Mouse (Mus musculus): ENCODE data around the gene Lrrfip1. TPM values are rescaled to one million over a fixed set of nuclear protein-coding genes. Genes with fewer than 3 reads are reported as not detected.

The Lrrfip1 gene
- total RNA-seq, 2 experiments from 2014 or later, result 68.3 to 69.9 TPM

- no peak for DNase-seq (ENCODE audit: low spot score in 2 of 2)
Measured at GRCm38 (mm10) chr1:90997641-90998040, 896 bp upstream of the Lrrfip1 start.

DNA sequence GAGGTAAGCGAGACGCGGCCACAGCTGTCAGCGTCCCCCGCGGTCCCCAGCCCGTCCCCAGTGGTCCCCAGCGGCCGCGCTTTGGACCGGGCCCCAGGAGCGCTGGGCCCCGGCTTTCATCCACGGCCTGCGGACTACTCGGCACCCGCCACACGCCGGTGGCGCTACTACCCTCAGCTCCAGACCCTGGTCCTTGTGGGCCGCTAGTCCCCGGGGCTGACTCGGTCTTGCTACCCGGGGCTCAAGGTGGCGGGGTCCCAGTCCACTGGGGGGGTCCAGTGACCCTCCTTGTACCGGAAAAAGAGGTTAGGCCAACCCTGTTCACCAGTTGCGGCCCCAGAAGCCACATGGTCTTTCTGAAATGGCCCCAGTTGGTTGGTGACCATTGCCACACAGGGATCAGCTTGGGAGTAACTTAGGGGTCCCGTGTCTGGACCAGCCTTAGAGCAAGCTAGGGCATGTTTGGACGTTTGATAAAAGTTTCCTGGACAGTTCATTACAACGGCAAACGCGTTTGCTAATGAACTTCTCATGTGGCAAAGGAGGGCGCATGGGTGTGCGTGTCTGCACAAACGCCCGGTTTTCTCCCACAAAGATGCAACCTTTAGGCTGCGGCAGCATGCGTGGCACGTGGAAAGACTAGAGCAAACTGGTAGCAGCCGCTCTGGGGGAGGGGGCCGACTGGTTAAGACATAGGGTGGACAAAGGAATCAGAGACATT is 514 bp downstream of the Lrrfip1 start:
- peak in 1 of 2 experiments; percentile 36 for DNase-seq (ENCODE audit: low spot score in 2 of 2)

DNA sequence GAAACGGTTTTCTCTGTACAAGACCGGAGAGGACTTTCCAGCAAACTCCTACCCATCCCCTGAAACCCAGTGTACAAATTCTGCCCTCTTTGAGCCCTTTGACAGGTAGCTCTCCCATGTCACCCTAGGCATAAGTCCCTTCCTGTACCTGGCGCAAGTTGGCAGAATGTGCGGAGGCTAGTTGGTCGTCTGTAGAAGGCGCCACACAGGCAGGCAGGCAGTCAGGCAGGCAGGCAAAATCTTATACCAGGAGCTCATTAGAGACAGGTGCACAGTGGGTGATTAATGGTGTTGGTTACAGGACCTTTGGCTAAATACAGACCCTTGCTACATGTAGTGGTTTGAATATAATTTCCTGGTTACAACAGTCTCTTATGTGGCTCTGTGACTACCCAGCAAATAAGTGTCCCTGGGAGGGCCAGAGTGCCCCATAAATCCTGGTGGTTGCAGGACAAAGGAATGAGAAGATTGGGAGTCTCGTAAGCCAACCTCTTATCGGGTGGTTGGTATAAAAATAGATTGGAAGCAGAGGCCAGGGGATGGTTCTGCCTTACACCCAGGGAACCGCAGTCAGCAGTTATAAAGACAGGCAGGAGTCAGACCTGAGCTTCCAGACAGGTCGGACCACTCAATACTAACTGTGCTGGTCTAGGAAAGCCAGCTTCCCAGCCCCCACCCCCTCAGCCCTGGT is 1.5 kb downstream of the Lrrfip1 start:
- no peak for DNase-seq (ENCODE audit: low spot score in 2 of 2)

GRCm38 (mm10) chr1:91001101-91001500 is 2.6 kb downstream of the Lrrfip1 start:
- no peak for DNase-seq (ENCODE audit: low spot score in 2 of 2)

DNA sequence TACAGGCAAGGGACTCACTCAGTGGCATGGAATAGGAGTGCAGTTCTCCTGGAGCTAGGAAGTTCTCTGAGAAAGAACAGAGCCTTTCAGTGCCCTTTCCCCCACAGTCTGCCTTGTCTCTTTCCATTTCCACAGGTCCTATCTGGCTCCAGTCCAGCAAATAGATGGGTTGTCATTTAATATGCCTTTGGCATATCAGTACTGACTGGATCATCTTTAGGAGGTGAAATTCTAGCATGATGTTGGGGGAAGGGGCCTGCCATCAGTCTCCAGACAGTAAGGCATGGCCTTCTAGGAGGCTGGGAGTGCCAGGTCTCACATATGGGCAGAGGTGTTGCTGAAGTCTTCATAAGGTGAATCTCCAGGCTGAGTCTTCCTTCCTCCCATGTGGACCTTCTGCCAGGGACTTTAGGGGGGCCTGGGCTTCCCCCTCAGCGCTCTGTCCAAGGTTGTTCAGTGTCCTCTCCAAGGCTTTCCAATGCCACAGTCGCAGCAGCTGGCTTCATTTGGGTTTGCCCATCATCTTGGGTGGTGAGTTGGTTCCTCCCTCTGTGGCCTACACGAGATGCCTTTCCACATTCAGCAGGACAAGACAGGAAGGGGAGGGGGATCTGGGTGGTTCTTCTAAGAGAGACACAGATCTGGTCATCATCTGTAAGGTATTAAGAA is 3.5 kb downstream of the Lrrfip1 start:
- no peak for DNase-seq (ENCODE audit: low spot score in 2 of 2)

GRCm38 (mm10) chr1:91002641-91003040 is 4.1 kb downstream of the Lrrfip1 start:
- no peak for DNase-seq (ENCODE audit: low spot score in 2 of 2)

- no peak for DNase-seq (ENCODE audit: low spot score in 2 of 2)
Measured at GRCm38 (mm10) chr1:91003522-91004253, 5.2 kb downstream of the Lrrfip1 start.

- no peak for DNase-seq (ENCODE audit: low spot score in 2 of 2)
Measured at GRCm38 (mm10) chr1:91006037-91006436, 7.5 kb downstream of the Lrrfip1 start.

- DNase-seq (ENCODE audit: low spot score in 2 of 2), result no peak
Measured at GRCm38 (mm10) chr1:91006708-91007107, 8.2 kb downstream of the Lrrfip1 start.

DNA sequence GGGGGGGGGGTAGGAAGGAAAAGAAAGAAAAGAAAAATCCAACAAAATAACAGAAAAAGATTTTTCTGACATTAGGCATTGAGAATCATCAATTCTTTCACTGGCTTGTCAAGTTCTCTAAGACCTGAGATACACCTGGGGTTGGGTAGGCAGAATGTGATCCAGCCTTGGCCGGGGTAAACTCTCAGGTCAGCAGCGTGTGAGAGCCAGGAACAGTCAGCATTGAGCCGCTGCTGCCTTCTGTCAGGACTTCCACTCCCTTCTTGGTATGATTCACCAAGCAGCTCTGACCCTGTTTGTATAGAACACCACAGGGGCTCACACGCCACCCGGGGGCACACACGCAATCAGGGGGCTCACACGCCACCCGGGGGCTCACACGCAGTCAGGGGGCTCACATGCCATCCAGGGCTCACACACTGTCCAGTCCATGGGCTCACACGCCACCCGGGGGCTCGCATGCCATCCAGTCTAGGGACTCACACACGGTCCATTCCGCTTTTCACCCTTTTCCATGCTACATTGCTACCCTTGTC is 9.7 kb downstream of the Lrrfip1 start:
- no peak for DNase-seq (ENCODE audit: low spot score in 2 of 2)

DNA sequence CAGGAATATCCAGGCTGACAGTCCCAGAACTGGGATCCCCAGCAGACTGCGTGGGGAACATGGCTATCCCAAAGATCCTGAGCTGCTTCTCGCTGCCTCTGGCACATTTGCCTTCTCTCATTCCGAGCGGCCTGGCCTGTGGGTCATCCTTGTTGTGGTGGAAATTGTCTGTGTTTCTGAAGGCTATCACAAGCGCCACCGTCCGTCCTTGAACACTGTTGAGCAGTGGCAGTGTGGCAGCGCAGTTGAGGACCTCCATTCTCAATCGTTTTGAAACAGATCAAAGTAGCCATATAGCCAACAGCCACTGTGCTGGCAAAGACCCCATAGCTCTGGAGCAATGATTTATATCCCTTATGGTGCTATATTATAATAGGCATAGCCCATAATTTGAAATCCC is 10.2 kb downstream of the Lrrfip1 start:
- no peak for DNase-seq (ENCODE audit: low spot score in 2 of 2)

GRCm38 (mm10) chr1:91009266-91009665 is 10.7 kb downstream of the Lrrfip1 start:
- DNase-seq (ENCODE audit: low spot score in 2 of 2), result no peak

DNA sequence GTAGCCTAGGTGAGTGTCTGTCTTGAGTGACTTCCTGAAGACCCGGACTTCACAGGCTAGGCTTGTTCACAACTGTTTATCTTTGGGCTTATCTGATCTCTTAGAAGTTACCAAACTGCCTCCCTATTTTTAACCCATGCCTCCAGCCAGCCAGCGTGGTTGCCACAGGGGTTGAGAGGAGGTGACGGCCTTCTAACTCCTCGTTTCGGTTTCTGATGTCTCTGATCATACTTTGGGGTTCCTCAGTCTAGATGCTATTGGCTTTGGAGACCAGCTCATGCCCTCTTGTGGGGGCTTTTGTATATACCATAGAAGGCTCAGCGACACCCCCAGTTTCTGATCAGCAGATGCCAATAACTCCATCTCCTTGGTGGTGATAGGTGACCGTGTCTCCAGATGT is 11.7 kb downstream of the Lrrfip1 start:
- no peak for DNase-seq (ENCODE audit: low spot score in 2 of 2)

DNA sequence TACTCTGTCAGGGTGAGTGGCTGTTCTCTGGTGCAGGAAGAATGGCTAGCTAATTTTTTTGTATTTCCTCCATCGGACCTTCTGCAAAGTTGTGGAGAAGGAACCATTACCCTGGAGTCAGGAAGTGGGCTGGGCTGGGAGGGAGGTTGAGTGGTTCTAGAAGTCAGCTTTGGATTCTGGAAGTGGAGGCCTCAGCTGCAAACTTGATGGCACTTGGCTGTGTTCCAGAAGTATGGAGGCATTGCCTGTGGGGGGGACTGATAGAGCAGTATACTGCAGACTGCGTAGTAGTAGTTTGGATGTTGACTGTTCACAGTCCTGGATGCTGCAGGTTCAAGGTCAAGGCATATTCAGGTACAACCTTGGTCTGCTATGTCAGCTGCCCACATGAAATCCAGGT is 12.2 kb downstream of the Lrrfip1 start:
- DNase-seq (ENCODE audit: low spot score in 2 of 2), result no peak

DNA sequence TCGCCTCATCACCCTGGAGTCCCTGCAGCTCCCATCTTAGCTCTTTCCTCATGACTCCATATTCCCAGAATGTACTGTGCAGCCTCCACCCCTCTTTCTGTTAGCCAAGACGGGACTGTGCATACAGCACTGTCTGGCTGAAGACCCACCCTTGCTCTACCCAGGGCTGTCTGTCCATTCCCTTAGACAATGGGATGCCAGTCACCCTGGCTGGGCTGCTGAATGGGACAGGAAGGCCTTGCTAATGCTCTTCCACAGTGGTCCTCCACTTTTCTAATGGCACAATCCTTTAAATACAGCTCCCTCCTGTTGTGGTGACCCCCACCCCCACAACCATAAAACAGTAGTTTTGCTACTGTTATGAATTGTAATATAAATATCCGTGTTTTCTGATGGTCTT is 12.8 kb downstream of the Lrrfip1 start:
- DNase-seq (ENCODE audit: low spot score in 2 of 2), result no peak

DNA sequence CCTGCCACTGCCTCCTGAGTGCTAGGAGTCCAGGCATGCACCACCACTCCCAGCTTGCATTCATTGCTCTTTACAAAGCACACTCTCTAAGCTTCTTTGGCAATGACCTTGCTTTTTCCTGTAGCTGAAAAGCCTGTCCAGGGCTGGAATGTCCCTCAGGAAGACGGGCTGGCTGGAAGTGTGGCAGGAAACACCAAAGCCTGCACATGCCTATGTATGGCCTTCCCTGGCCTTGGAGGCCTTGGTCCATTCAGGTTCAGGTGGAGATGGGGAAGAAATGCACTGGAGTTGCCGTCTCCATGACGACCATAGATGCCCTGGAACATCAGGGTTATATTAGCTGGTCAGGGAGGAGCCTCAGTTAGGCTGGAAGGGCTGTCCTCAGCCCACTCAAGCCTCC is 15.3 kb downstream of the Lrrfip1 start:
- no peak for DNase-seq (ENCODE audit: low spot score in 2 of 2)

GRCm38 (mm10) chr1:91015571-91015970 is 17.0 kb downstream of the Lrrfip1 start:
- DNase-seq (ENCODE audit: low spot score in 2 of 2), result no peak

GRCm38 (mm10) chr1:91017111-91017758 is 18.7 kb downstream of the Lrrfip1 start:
- peak in 1 of 2 experiments; percentile 28 for DNase-seq (ENCODE audit: low spot score in 2 of 2)

- DNase-seq (ENCODE audit: low spot score in 2 of 2), result no peak
Measured at GRCm38 (mm10) chr1:91019346-91019745, 20.8 kb downstream of the Lrrfip1 start.

- no peak for DNase-seq (ENCODE audit: low spot score in 2 of 2)
Measured at GRCm38 (mm10) chr1:91021304-91021703, 22.8 kb downstream of the Lrrfip1 start.
